Mouse (Mus musculus) urinary bladder, adult 18-20 months (tissue): ENCODE measurements around the gene Hoxb9.

Experiments
- DNase-seq, 2 experiments: peaks; one replicate each; pipeline ENCODE4 v3.0.0; 2022; ENCODE audit warnings: low spot score in 2 of 2, mixed read lengths in 2 of 2

The Hoxb9 gene

DNA sequence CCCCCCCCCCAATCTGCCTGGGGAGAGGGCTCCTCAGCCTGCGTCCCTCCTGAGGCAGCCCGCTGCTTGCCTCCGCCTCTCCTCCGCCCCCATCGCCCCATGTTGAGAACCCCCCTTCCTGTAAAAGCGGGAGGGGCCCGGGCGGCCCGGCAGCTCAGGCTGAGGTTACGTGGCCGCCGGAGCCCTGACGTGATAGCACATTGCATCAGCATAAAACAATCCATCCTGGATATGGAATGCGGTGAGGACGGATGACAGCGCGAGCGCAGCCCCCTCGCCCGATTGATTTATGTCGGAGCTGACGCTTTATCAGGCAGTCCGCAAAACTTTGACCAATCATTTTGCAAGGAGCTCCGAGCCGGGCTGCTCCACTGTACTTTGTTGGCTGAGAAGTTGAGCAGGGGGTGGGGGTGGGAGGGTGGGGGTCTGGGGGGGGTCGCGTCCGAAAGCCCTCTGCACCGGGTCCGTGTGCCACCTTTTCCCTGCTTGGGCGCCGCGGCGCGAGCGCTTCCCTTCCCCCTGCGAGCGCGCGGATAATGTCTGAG, at the start of gene Hoxb9:
TSS of gene Hoxb9 (plus strand) at position 462 of the 545 bp plus-strand sequence.
- no peak for DNase-seq

- no peak for DNase-seq
Observed at GRCm38 (mm10) chr11:96223813-96224212, 47.4 kb upstream of the Hoxb9 start.

DNA sequence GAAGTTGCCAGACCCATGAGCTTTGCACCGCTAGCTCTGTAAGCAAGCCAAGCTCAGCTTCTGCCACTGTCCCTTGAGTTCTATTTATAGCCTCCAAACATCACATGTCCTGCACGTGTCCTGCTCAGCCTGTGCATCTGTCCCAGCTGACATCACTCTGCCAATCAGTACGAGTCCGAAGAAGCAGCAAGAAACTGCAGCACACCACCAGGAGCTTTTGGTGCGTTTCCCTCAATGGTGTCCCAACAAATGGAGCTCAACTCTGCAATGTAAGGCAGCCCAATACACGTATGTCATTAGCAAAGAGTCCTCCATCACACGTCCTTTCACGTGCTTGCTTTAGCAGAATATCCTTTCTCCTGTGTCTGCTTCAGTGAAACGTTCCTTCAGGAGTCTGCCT, 43.6 kb upstream of the Hoxb9 start:
- no peak for DNase-seq

DNA sequence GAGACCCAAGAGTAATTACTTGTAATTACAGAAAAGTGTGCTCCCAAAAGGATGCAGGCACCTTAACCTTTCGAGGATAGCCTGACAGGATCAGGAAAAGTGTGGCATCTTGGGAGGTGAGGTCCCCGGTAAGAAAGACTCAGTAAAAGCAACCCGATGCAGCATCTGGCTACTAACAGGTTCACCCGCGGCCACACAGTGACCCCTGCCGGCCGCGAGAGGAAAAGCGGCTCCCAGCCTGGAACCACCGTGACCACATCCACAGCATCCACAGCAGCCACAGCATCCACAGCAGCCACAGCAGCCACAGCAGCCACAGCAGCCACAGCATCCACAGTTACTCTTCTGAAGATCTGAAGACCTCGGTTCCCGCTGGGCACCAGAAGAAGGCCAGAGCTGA, 36.4 kb upstream of the Hoxb9 start:
- peak in 1 of 2 experiments; percentile 33 for DNase-seq

GRCm38 (mm10) chr11:96240211-96240610, 31.0 kb upstream of the Hoxb9 start:
- DNase-seq = peak in 1 of 2 experiments; percentile 40

- DNase-seq = no peak
Observed at GRCm38 (mm10) chr11:96250901-96251300, 20.4 kb upstream of the Hoxb9 start.

GRCm38 (mm10) chr11:96251480-96252031, 19.7 kb upstream of the Hoxb9 start:
- no peak for DNase-seq

- no peak for DNase-seq
Observed at GRCm38 (mm10) chr11:96252541-96253120, 18.6 kb upstream of the Hoxb9 start.

DNA sequence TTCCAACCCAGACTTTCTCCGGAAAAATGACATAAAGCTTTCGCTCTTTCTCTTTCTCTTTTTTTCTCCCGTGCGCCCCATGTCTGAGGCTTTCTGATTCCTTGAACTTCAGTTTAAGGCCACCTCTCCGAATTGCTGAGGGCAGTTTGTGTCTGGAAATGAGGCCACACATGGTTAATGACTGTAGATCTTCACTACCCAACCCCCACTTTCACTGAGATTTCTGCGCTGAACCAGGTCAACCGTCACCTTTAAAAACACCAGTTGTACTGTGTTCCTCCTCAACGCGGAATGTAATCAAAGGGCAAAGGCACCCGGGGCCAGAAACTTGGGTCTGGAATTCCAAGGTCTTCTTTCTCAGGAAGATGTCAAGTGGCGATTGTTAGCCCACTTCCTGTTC, 17.0 kb upstream of the Hoxb9 start:
- no peak for DNase-seq

DNA sequence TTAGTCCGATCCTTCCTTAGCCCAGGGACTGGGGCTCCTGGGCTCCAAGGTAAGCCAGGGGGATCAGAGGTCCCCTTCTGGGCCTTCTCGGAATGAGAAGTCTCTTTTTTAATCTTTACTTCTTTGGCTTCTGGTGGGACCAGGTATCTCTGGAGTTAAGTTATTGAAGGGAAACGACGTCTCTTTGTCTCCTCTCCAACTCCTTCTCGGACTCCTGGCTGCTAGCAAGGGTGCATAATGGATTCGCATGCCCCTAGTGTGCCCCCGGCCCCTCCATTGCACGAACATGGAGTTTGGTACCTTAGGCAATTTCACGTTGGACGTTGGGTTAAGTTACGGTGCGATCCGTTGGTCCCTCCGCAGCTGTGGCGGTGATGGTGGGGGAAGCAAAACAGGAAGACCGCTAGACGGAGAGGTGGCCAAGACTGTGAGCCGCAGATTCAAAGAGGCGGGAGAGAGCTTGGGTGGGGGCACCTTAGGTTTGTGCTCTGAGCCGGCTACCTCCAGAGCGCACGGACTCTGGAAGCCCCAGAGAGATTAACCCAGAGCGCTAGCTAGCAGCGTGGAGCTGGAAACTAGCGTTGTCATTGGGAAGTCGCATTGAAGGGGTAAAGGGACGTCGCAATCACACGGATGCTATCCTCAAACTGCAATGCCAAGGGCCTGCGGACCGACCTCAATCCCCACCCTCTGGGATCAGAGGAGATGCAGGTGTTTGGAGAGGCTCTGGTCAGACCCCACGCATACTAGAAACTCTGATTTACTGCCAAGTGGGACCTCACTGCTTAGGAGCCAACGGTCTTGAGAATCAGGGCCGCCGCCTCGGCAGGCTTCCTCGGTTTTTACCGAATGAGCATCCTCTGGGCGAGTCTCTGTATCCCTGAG, 15.9 kb upstream of the Hoxb9 start:
- no peak for DNase-seq

DNA sequence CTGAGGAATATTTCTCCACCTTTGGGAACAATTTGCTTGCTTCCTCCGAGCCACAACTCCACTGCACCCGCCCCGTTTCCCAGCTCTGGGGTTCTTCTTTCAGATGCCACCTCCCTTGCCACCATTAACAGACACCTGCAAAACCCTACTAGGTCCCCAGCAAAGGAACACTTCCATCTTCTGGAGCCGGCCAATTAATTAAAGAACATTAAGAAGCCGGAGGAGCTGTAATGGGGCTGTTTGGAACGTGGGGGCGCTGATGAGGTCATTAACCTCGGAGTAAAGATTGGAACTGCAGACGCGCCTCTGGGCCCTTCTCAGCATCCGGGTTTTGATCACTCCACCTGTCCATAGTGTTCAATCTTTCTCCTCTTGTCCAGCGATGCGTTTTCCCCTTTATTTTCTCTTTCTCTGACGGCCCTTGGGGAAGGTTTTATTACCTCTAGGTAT, 15.2 kb upstream of the Hoxb9 start:
- DNase-seq = no peak

DNA sequence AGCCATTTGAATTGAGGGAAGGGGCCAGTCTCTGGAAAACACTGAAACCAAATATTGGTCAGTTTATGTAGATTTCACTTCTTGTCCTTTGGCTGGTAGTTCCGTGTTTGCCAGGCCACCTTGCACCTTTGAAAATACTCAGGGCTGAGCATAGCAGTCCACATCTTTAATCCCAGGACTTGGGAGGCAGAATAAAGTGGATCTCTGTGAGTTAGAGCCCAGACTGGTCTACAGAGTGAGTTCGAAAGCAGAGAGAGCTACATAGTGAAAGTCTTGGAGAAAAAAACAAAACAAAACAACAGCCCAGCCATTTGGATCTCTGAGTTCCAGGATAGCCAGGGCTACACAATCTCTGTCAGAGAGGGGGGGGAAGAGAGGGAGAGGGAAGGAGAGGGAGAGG, 14.1 kb upstream of the Hoxb9 start:
- DNase-seq = no peak

- DNase-seq = no peak
Observed at GRCm38 (mm10) chr11:96259038-96259437, 12.2 kb upstream of the Hoxb9 start.

DNA sequence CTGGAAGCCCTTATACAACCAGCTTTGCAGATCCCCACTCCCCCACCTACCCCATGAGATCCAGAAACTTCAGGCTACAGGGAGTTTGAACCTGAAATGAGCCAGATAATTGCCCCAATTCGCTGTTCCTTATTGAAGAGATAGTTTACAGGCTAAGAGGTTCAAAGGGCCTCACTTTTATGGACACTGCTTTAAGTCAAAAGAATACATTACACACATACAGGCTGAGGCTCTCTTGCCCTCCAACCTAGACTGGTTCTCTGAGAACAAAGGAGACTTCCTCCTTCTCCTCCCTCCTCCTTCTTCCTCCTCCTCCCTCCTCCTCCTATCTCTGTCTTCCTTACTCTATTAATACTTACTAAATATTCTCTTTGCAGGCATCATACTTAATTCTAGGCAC, 11.7 kb upstream of the Hoxb9 start:
- no peak for DNase-seq

DNA sequence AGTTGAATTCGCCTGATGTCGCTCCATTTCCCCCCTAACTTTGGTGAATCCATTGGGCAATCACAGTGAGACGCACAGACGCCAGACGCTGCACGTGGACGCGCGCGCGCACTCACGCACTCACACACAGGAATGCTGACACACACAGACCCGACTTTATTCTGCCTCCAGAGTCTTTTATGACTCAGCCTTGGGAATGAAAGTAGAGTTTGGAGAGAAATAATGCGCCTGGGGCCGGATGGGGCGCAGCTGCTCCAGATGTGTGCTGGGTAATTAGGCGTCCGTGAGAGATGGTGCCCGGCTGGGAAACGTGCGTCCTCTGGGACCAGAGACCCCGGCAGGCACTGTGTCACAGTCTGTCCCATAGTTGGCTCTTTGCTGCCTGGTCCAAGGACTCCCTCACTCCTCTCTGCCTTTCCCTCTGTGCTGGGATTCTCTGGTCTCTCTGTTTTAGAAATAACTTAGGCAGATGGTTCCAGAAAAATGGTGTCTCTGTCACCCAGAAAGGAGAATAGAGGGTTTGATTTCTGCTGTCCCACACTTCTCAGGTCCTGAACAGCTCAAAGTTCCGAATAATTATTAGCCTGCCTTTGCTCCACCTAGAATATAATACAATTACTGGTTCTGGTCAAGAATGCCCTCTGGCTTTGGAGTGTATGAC, 10.8 kb upstream of the Hoxb9 start:
- DNase-seq = no peak

- DNase-seq = peak in 1 of 2 experiments; percentile 60
Observed at GRCm38 (mm10) chr11:96261323-96261890, 9.8 kb upstream of the Hoxb9 start.

DNA sequence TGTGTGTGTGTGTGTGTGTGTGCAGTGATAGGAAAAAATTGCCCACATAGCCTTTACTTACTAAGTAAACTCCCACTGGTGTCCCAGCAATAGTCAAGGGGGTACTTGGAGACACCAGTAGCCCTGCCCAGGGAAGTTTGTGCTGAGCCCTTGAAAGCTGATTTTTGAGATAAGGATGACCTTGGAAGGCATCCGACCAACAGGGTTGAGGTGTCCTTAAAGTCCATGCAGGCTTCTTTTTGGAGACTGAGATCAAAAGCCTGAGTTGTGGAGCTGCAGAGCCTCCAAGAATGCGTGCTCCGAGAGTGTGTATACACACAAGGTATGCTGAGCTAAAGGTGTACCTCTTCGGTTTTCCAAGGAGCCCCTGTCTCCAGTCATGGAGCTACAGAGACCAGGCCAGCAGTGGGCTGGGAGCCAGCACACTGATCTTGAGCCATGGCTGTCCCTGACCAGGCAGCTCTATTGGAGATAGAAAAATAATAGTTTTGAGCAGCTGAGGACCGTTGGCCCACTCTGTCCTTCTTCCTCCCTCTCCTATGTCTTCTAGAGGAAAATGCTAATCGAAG, 8.9 kb upstream of the Hoxb9 start:
- DNase-seq = no peak

DNA sequence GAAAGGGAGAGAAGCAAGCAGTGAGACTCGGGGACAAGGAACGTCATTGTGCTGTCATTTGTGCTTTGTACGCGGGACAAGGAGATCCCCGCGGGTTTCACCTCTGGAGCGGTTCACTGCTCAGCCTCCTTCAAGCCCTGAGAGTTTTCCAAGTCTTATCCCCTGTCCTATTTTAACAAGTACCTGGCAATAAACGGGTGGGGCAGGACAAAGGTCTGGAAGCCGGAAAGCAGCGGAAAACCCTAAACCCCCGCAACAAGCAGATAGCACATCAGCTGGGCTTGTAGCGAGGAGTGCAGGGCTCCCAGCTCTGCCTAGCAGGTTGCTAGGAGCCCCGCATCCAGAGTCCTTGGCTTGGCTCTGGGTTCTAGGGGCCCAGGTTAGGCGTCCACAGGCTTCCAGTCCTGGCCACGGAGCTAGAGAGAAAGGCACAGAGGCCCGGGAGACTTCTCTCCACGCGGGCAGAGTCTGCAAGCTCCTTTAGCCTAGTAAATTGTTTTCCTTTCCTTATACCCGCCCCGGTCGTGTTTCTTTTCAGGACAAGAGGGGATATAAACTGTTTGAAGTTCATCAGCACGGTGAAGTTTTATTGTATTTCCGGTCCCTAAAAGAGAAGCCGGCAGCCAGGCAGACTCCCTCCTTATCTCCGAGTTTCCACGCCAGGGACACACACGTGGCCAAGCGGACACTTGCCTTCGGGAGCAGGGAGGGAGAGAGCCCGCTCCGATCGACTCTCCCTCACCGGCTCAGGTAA, 7.4 kb upstream of the Hoxb9 start:
- no peak for DNase-seq

DNA sequence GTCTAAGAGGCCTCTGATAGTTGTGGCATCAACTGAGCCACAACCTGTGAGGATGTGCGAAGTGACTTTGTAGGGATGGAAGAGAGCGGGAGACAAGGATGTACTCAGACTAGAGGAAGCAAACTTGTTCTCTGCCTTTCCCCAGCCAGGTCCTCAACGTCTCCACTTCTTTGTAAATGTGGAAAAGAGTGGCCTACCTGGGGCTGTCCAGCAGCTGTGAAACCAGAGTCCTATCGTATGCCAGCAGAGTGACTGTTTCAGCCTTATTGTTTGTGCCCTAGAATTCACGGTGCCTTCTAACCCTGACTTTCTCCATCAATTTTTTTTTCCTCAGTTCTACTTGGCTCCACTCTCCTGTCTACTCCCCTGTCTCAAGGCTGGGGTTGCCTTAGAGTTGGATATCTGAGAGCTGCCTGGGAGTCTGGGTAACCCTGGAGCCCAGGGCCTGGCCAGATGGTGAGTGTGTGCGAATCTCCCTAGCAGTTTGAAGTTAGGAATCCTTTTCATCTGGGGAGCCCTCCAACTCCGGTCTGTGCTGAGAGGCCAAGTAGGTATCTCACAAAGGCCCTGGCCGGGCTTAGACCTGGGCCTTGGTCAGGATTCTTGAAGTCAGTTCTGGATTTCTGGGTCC, 6.8 kb upstream of the Hoxb9 start:
- no peak for DNase-seq

GRCm38 (mm10) chr11:96265954-96266353, 5.3 kb upstream of the Hoxb9 start:
- no peak for DNase-seq
